Mouse (Mus musculus) liver, embryonic 14.5 days (tissue): ENCODE measurements at regions not wholly inside any gene's neighbourhood (a gene's known extent, or its start where the extent isn't known, plus 50 kb on each side); places are given as distances from the start of the nearest gene placed in this dataset.

ENCODE experiments used
- ATAC-seq: fragments of 200-750 bp; cut with Nextera tagmentation; 2 replicates; pipeline ENCODE4 v1.8.0; 2017; ENCODE audit warnings: moderate number of reproducible peaks, mild to moderate bottlenecking, moderate library complexity; ENCODE audit not compliant: insufficient read depth
- DNase-seq, 3 experiments: peaks; one replicate each; pipeline ENCODE4 v3.0.0-alpha.2; 2012 to 2013; ENCODE audit warnings: low read depth in 3 of 3, low spot score in 3 of 3
- H3K27ac ChIP-seq: fragments of 300-500 bp; sonication (generic); 2 replicates; pipeline ENCODE4 v1.5.1; 2014; ENCODE audit warnings: moderate library complexity, mild to moderate bottlenecking, control low read depth, inconsistent platforms
- H3K27me3 ChIP-seq: fragments of 300-500 bp; sonication (generic); 2 replicates; pipeline ENCODE4 v1.6.1; 2014; ENCODE audit warnings: mild to moderate bottlenecking, low read length, moderate library complexity; ENCODE audit not compliant: control insufficient read depth, insufficient read depth
- H3K36me3 ChIP-seq: fragments of 300-500 bp; sonication (generic); replicated peaks from 2 replicates; pipeline ENCODE4 v1.6.1; 2014; ENCODE audit warnings: low read depth; ENCODE audit not compliant: control insufficient read depth, insufficient read depth
- H3K4me1 ChIP-seq, 2 experiments: fragments of 200-500 bp in 1 of 2; fragments of 300-500 bp in 1 of 2; sonication (generic) in 1 of 2; replicated peaks; 2 replicates each; pipeline ENCODE4 v1.6.1; 2012 to 2014; ENCODE audit warnings: antibody characterized with exemption in 1 of 2, inconsistent platforms in 1 of 2, low read length in 1 of 2; ENCODE audit not compliant: control insufficient read depth in 2 of 2, insufficient read depth in 2 of 2
- H3K4me2 ChIP-seq: fragments of 300-500 bp; sonication (generic); 2 replicates; pipeline ENCODE4 v1.6.1; 2014; ENCODE audit warnings: low read depth, mild to moderate bottlenecking, control low read depth, moderate library complexity
- H3K4me3 ChIP-seq, 2 experiments: fragments of 200-500 bp in 1 of 2; fragments of 300-500 bp in 1 of 2; sonication (generic) in 1 of 2; 2 replicates each; pipeline ENCODE4 v1.5.1; 2012 to 2014; ENCODE audit warnings: low read depth in 2 of 2, low read length in 2 of 2, mild to moderate bottlenecking in 2 of 2, control low read depth in 1 of 2, inconsistent platforms in 1 of 2, moderate library complexity in 1 of 2; ENCODE audit not compliant: insufficient read depth in 1 of 2
- H3K9ac ChIP-seq: fragments of 300-500 bp; sonication (generic); replicated peaks from 2 replicates; pipeline ENCODE4 v1.6.1; 2014; ENCODE audit warnings: mild to moderate bottlenecking, control low read depth, moderate library complexity
- H3K9me3 ChIP-seq: fragments of 300-500 bp; sonication (generic); 2 replicates; pipeline ENCODE4 v1.6.1; 2016; ENCODE audit warnings: low read length, mixed read lengths; ENCODE audit not compliant: control insufficient read depth
- CTCF ChIP-seq: IDR thresholded peaks from 2 replicates; pipeline ENCODE4 v1.5.1; 2016; ENCODE audit warnings: antibody characterized with exemption, low read depth, control low read depth
- EP300 ChIP-seq: IDR thresholded peaks from 2 replicates; pipeline ENCODE4 v1.6.1; 2016; ENCODE audit warnings: antibody characterized with exemption, low read depth
- WGBS: fragments of 180-500 bp; shearing (Covaris S2); extraction: QIAGEN DNeasy Blood & Tissue Kit; methylation state at CpG from one replicate; pipeline ENCODE4 v1.1.7; 2014; ENCODE audit not compliant: insufficient replicate concordance; 5-methylcytosine and 5-hydroxymethylcytosine counted together

GRCm38 (mm10) chr6:7326974-7327373 is 227.7 kb upstream of the Tac1 start:
- Histone ChIP-seq H3K4me1 (no peaks in the 10 kb centered on the region), H3K4me3 (no peak overlapping the region), H3K27me3 (no peaks in the 10 kb centered on the region), H3K36me3 (no peaks in the 10 kb centered on the region), H3K9ac (no peak overlapping the region), H3K27ac (no peak overlapping the region), H3K4me2 (no peak overlapping the region), H3K9me3 (no peaks in the 10 kb centered on the region)
- ATAC-seq (no peak), DNase-seq (no peak)
- TF ChIP-seq CTCF = no peak
- TF ChIP-seq EP300 = no peak
- WGBS = 54% methylated on average over 4 of the region's 4 CpGs

GRCm38 (mm10) chr6:7356634-7357033 is 198.0 kb upstream of the Tac1 start:
- no peak for DNase-seq

GRCm38 (mm10) chr6:7367166-7367565 is 187.5 kb upstream of the Tac1 start:
- H3K4me1 ChIP-seq = no peaks in the 10 kb centered on the region
- no peak overlapping the region for H3K9ac ChIP-seq
- H3K27me3 ChIP-seq = no peaks in the 10 kb centered on the region
- H3K36me3 ChIP-seq = no peaks in the 10 kb centered on the region
- H3K4me2 ChIP-seq = no peak overlapping the region
- H3K9me3 ChIP-seq = no peaks in the 10 kb centered on the region
- H3K27ac ChIP-seq = no peak overlapping the region
- WGBS = 56% methylated on average over 1 of the region's 1 CpGs
- DNase-seq = no peak
- TF ChIP-seq EP300 = no peak
- no peak for TF ChIP-seq CTCF
- H3K4me3 ChIP-seq = no peak overlapping the region
- no peak for ATAC-seq

More at GRCm38 (mm10) chr6:7356634-7357033, 198.0 kb upstream of the Tac1 start:
- H3K36me3 ChIP-seq = no peaks in the 10 kb centered on the region
- H3K9me3 ChIP-seq = no peaks in the 10 kb centered on the region
- H3K27me3 ChIP-seq = no peaks in the 10 kb centered on the region
- no peak overlapping the region for H3K27ac ChIP-seq
- no peaks in the 10 kb centered on the region for H3K4me1 ChIP-seq
- no peak overlapping the region for H3K9ac ChIP-seq
- no peak overlapping the region for H3K4me2 ChIP-seq
- WGBS = 47% methylated on average over 2 of the region's 2 CpGs
- TF ChIP-seq EP300 = no peak
- TF ChIP-seq CTCF = no peak
- ATAC-seq = no peak
- H3K4me3 ChIP-seq = no peak overlapping the region

- ATAC-seq (no peak), DNase-seq (no peak)
- no peaks in the 10 kb centered on the region for H3K9me3 ChIP-seq
- no peak overlapping the region for H3K9ac ChIP-seq
- H3K4me3 ChIP-seq = no peak overlapping the region
- 41% methylated on average over 3 of the region's 4 CpGs for WGBS
- no peaks in the 10 kb centered on the region for H3K27me3 ChIP-seq
- no peaks in the 10 kb centered on the region for H3K36me3 ChIP-seq
- TF ChIP-seq EP300 = no peak
- H3K4me1 ChIP-seq = no peaks in the 10 kb centered on the region
- H3K27ac ChIP-seq = no peak overlapping the region
- no peak overlapping the region for H3K4me2 ChIP-seq
Measured at GRCm38 (mm10) chr6:7374629-7375028, 180.1 kb upstream of the Tac1 start.

GRCm38 (mm10) chr6:7375851-7376250 is 178.8 kb upstream of the Tac1 start:
- no peaks in the 10 kb centered on the region for H3K36me3 ChIP-seq
- no peak for TF ChIP-seq EP300
- no peak for TF ChIP-seq CTCF
- no peaks in the 10 kb centered on the region for H3K4me1 ChIP-seq
- no peak overlapping the region for H3K4me3 ChIP-seq
- no peak overlapping the region for H3K4me2 ChIP-seq
- 46% methylated on average over 2 of the region's 2 CpGs for WGBS
- H3K9ac ChIP-seq = no peak overlapping the region
- ATAC-seq (no peak), DNase-seq (no peak)
- no peak overlapping the region for H3K27ac ChIP-seq
- H3K9me3 ChIP-seq = no peaks in the 10 kb centered on the region
- H3K27me3 ChIP-seq = no peaks in the 10 kb centered on the region

- H3K4me3 ChIP-seq = no peak overlapping the region
- no peaks in the 10 kb centered on the region for H3K36me3 ChIP-seq
- no peak overlapping the region for H3K27ac ChIP-seq
- TF ChIP-seq CTCF (no peak), EP300 (no peak)
- WGBS = 46% methylated on average over 5 of the region's 5 CpGs
- no peak for ATAC-seq
- H3K9me3 ChIP-seq = no peaks in the 10 kb centered on the region
- no peak overlapping the region for H3K4me2 ChIP-seq
- no peak overlapping the region for H3K9ac ChIP-seq
- DNase-seq = no peak
- no peaks in the 10 kb centered on the region for H3K27me3 ChIP-seq
- no peaks in the 10 kb centered on the region for H3K4me1 ChIP-seq
Measured at GRCm38 (mm10) chr6:7378651-7379050, 176.0 kb upstream of the Tac1 start.
